Mouse (Mus musculus): ENCODE measurements around the gene 4930467E23Rik. TPM values are rescaled to one million over a fixed set of nuclear protein-coding genes. Genes with fewer than 3 reads are reported as not detected.

4930467E23Rik gene
- polyA plus RNA-seq (2012; rRNA removed) = 0.04 and 0.23 TPM in 2 replicates

DNA sequence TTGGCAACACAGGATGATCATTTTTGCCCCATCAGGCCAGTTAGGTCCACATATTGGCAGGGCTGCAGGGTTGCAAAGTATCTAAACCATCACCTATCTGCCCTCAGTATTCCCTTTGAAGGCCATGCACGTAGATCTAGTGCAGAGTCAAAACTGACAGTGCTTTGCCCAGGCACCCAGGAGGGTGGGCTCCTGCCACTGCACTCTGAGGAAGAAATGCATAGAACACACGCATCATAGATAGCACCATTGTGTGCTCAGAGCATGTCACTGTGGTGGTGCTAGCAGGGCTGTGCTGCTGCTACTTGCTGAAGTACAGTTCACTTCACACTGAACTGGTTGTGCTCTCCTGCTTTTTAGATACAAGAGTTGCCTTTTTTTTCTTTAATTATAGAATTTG, at the start of gene 4930467E23Rik:
TSS of gene 4930467E23Rik (plus strand) at position 301 of the 400 bp plus-strand sequence.

Other genes starting within 250 kb of the 4930467E23Rik start
- not detected in 2 replicates for gene Defb7, start 234.5 kb upstream of the 4930467E23Rik start, polyA plus RNA-seq (2012; rRNA removed)
- gene Gm31371, start 173.8 kb downstream of the 4930467E23Rik start, polyA plus RNA-seq (2012; rRNA removed) = 0.07 and 0.08 TPM in 2 replicates